Mouse (Mus musculus): ENCODE measurements around the gene Fam205a2. TPM values are rescaled to one million over a fixed set of nuclear protein-coding genes. Genes with fewer than 3 reads are reported as not detected.
"Not testable (repeated sequence)": the region's sequence is repeated elsewhere in the genome, so short reads cannot be mapped to it uniquely, and the experiment has no call there.

Fam205a2 gene
- not detected in 2 replicates for polyA plus RNA-seq (2012)

GRCm38 (mm10) chr4:42528075-42528474 is at the start of gene Fam205a2:
Gene Fam205a2, minus strand, starts transcription at chr4:42528175.
- not testable (repeated sequence) for H3K9me3 ChIP-seq (ENCODE audit: control insufficient read depth, low read length); H3K4me3 ChIP-seq (replicated peaks); H3K4me1 ChIP-seq (ENCODE audit: control insufficient read depth); H3K27me3 ChIP-seq (ENCODE audit: control insufficient read depth); H3K36me3 ChIP-seq (ENCODE audit: control insufficient read depth)

Other genes with a start within 250 kb of the Fam205a2 start
- 0.97 TPM in 1 of 2 replicates, not detected in the other for gene Gm21953, start 233.9 kb downstream of the Fam205a2 start, polyA plus RNA-seq (2012)
- gene Fam205a3, start 209.8 kb downstream of the Fam205a2 start, polyA plus RNA-seq (2012), result not detected in 2 replicates
- 0.97 TPM in 1 of 2 replicates, not detected in the other for gene Gm21586, start 88.8 kb downstream of the Fam205a2 start, polyA plus RNA-seq (2012)
- gene Gm2163, start 61.4 kb downstream of the Fam205a2 start, polyA plus RNA-seq (2012), result not detected in 2 replicates
- gene Gm10591, start 84.0 kb upstream of the Fam205a2 start, polyA plus RNA-seq (2012), result not detected in 2 replicates
- gene Gm2564, start 101.5 kb upstream of the Fam205a2 start, polyA plus RNA-seq (2012), result not detected in 2 replicates
- gene Ccl27b, start 127.1 kb upstream of the Fam205a2 start, polyA plus RNA-seq (2012), result not detected in 2 replicates
- gene Il11ra2, start 133.7 kb upstream of the Fam205a2 start, polyA plus RNA-seq (2012), result 0.03 TPM in 1 of 2 replicates, not detected in the other
- gene 4930578G10Rik, start 207.4 kb upstream of the Fam205a2 start, polyA plus RNA-seq (2012), result not detected in 2 replicates
- gene Ccl19, start 228.4 kb upstream of the Fam205a2 start, polyA plus RNA-seq (2012), result not detected in 2 replicates
- not detected in 2 replicates for gene Ccl21a, start 245.8 kb upstream of the Fam205a2 start, polyA plus RNA-seq (2012)

Data from erythroblast, embryonic 14.5 days (primary cell).